ENCODE assay signal across 8 mouse cellular contexts in the genomic region with DNA sequence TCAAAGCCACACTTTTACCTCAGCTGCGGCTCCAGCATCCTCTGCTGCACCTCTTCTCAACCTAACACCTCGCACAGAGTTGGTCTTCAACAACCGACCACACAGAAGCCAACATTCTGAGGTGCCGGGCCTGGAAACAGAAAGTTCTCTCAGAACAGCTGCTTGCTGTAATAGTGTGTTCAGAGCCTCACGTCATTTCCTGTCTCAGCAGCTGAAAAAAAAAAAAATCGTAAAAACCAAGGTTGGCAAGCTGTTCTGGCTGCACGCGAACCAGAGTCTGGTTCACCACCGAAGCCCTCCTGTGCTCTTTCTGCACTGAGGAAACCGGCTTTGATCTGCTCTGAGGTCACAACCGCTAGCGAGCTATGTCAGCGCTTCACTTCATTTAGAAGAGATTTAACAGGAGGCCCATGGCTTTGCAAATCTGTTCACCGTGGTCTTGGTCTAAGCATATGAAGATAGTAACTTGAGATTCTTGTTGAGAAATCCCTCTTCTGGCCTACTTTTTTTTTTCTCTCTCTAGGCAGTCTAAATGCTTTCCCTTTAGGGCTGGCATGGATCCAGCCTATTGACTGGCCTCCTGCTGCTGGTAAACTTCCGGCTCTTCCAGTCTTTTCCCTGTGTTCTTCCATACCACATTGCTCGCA. TPM values are rescaled to one million over a fixed set of nuclear protein-coding genes. Genes with fewer than 3 reads are reported as not detected.
DNase-seq lines count a peak whose midpoint lies in the region; ATAC-seq and TF ChIP-seq lines count a peak whose summit lies in the region.

No protein-coding gene starts in this region.

- DNase-seq in MEL-GATA-1-ER (ENCODE audit: extremely low read depth, low read depth) = peak; percentile 54
- DNase-seq in c-Kit-positive CD71-negative TER-119-negative erythroid progenitor cells, embryonic 14.5 days (ENCODE audit: low read depth) = peak; percentile 53
- peak; percentile 37 to 39 for DNase-seq in layer of hippocampus, postnatal 10 days (ENCODE audit: low spot score in 2 of 2)
- DNase-seq in lung, postnatal 0 days (ENCODE audit: low spot score) = peak; percentile 89
- DNase-seq in thymus, postnatal 14 days = peak; percentile 85

- TF ChIP-seq CTCF in lung, postnatal 0 days (IDR thresholded peaks at IDR 0.05) = no peak
- TF ChIP-seq CTCF in olfactory bulb, adult 2 months (IDR thresholded peaks at IDR 0.05; ENCODE audit: insufficient read depth, low read depth, low read length) = no peak

- H3K9me3 ChIP-seq in hindbrain, embryonic 12.5 days (replicated peaks) = no peaks in the 10 kb centered on the region
- no peaks in the 10 kb centered on the region for H3K9me3 ChIP-seq in lung, postnatal 0 days (ENCODE audit: low read length)

- H3K4me2 ChIP-seq in hindbrain, embryonic 12.5 days (replicated peaks) = peak overlapping the region; percentile 45
- peak overlapping the region; percentile 50 for H3K4me2 ChIP-seq in lung, postnatal 0 days (replicated peaks; ENCODE audit: low read depth, low read length)

- peak; percentile 30; the same call in 1 of the 2 replicates for TF ChIP-seq EP300 in lung, postnatal 0 days (IDR thresholded peaks at IDR 0.05)

- no peaks in the 10 kb centered on the region for H3K36me3 ChIP-seq in hindbrain, embryonic 12.5 days
- H3K36me3 ChIP-seq in lung, postnatal 0 days (ENCODE audit: insufficient read depth, low read length) = no peaks in the 10 kb centered on the region

- TF ChIP-seq POLR2A in olfactory bulb, adult 2 months (IDR thresholded peaks at IDR 0.05; ENCODE audit: insufficient read depth, low read depth, low read length) = no peak

- peaks cover 13% of the 10 kb centered on the region for H3K4me1 ChIP-seq in hindbrain, embryonic 12.5 days
- H3K4me1 ChIP-seq in lung, postnatal 0 days (ENCODE audit: insufficient read depth, low read depth, low read length) = no peaks in the 10 kb centered on the region; the same call in 1 of the 2 replicates
- peaks cover 10% of the 10 kb centered on the region for H3K4me1 ChIP-seq in olfactory bulb, adult 2 months (ENCODE audit: control insufficient read depth, insufficient read depth, low read length)

- no peak overlapping the region for H3K9ac ChIP-seq in hindbrain, embryonic 12.5 days
- no peak overlapping the region; the same call in 1 of the 2 replicates for H3K9ac ChIP-seq in lung, postnatal 0 days (replicated peaks; ENCODE audit: low read depth)

- no peaks in the 10 kb centered on the region for H3K27me3 ChIP-seq in hindbrain, embryonic 12.5 days
- no peaks in the 10 kb centered on the region for H3K27me3 ChIP-seq in lung, postnatal 0 days (replicated peaks; ENCODE audit: insufficient read depth, low read length)

- WGBS in hindbrain, embryonic 12.5 days = 37% methylated on average over 16 of the region's 16 CpGs
- 9% methylated on average over 16 of the region's 16 CpGs for WGBS in lung, postnatal 0 days
- WGBS in olfactory bulb, adult 2 months = 14% methylated on average over 16 of the region's 16 CpGs

- peak; percentile 80 for ATAC-seq in frontal cortex, adult (ENCODE audit: low TSS enrichment)
- ATAC-seq in hindbrain, embryonic 12.5 days (ENCODE audit: low FRiP score) = peak; percentile 42; the same call in 1 of the 2 replicates
- ATAC-seq in lung, postnatal 0 days = peak; percentile 80

- peak overlapping the region; percentile 62 for H3K27ac ChIP-seq in hindbrain, embryonic 12.5 days
- H3K27ac ChIP-seq in lung, postnatal 0 days (ENCODE audit: low read length) = peak overlapping the region; percentile 83
- peak overlapping the region; percentile 38 for H3K27ac ChIP-seq in olfactory bulb, adult 2 months (ENCODE audit: insufficient read depth, low read depth, low read length)

- no peak overlapping the region for H3K4me3 ChIP-seq in hindbrain, embryonic 12.5 days
- H3K4me3 ChIP-seq in lung, postnatal 0 days (ENCODE audit: low read depth, low read length) = peak overlapping the region; percentile 24
- H3K4me3 ChIP-seq in olfactory bulb, adult 2 months (ENCODE audit: insufficient read depth, low read depth, low read length) = peak overlapping the region; percentile 20

RNA-seq across cellular contexts. Expression of a gene that starts 38.6 kb away (rescaled TPM):
- polyA plus RNA-seq in hindbrain, embryonic 12.5 days (2016; fragmentation: Nextera tagmentation; extraction: Ambion mirVana) = 9.2 and 10.0 TPM in 2 replicates
- total RNA-seq in layer of hippocampus, postnatal 10 days (2021) = 10 to 100 TPM; 51.9 to 56.6 TPM
- 1.0 and 1.3 TPM in 2 replicates for polyA plus RNA-seq in lung, postnatal 0 days (2015; fragmentation: Nextera tagmentation; extraction: Ambion mirVana)
- not detected in 2 replicates for polyA plus RNA-seq in olfactory bulb, adult 2 months (2012; ENCODE audit: insufficient read depth, insufficient read length, low replicate concordance, missing spikeins)

Comparison
In these comparisons a context has a peak if more than half of its experiments do, and no peak if none do; other contexts are left out.
1. DNase-seq: peak in every context shown above with its lines; median percentile 89 in lung, postnatal 0 days; 85 in thymus, postnatal 14 days; 54 in MEL-GATA-1-ER; 53 in c-Kit-positive CD71-negative TER-119-negative erythroid progenitor cells, embryonic 14.5 days; 38 in layer of hippocampus, postnatal 10 days.